Mouse (Mus musculus) forebrain, embryonic 14.5 days (tissue): ENCODE data around the gene Ano10. TPM values are rescaled to one million over a fixed set of nuclear protein-coding genes. Genes with fewer than 3 reads are reported as not detected.

ENCODE experiments used
- ATAC-seq: fragments of 200-750 bp; cut with Nextera tagmentation; 2 replicates; pipeline ENCODE4 v1.8.0; 2017; ENCODE audit warnings: mild to moderate bottlenecking, moderate library complexity
- DNase-seq: peaks from one replicate; pipeline ENCODE4 v3.0.0-alpha.2; 2015; ENCODE audit warnings: low spot score
- H3K27ac ChIP-seq: fragments of 300-500 bp; sonication (generic); 2 replicates; pipeline ENCODE4 v1.5.1; 2014; ENCODE audit warnings: low read depth, mild to moderate bottlenecking, control low read depth, low read length, moderate library complexity
- H3K27me3 ChIP-seq: fragments of 300-500 bp; sonication (generic); replicated peaks from 2 replicates; pipeline ENCODE4 v1.6.1; 2014; ENCODE audit warnings: low read length, control low read depth, mixed read lengths; ENCODE audit not compliant: control insufficient read depth, insufficient read depth
- H3K36me3 ChIP-seq: fragments of 300-500 bp; sonication (generic); 2 replicates; pipeline ENCODE4 v1.6.1; 2014; ENCODE audit warnings: low read length, control low read depth; ENCODE audit not compliant: control insufficient read depth, insufficient read depth
- H3K4me1 ChIP-seq: fragments of 300-500 bp; sonication (generic); 2 replicates; pipeline ENCODE4 v1.6.1; 2014; ENCODE audit warnings: antibody characterized with exemption, low read length, control low read depth; ENCODE audit not compliant: control insufficient read depth, insufficient read depth
- H3K4me2 ChIP-seq: fragments of 300-500 bp; sonication (generic); 2 replicates; pipeline ENCODE4 v1.6.1; 2014; ENCODE audit warnings: mild to moderate bottlenecking, control low read depth, low read length
- H3K4me3 ChIP-seq: fragments of 300-500 bp; sonication (generic); 2 replicates; pipeline ENCODE4 v1.5.1; 2014; ENCODE audit warnings: low read depth, low read length, control low read depth
- H3K9ac ChIP-seq: fragments of 300-500 bp; sonication (generic); 2 replicates; pipeline ENCODE4 v1.6.1; 2014; ENCODE audit warnings: mild to moderate bottlenecking, low read length, control low read depth, moderate library complexity
- H3K9me3 ChIP-seq: fragments of 300-500 bp; sonication (generic); replicated peaks from 2 replicates; pipeline ENCODE4 v1.6.1; 2016; ENCODE audit warnings: low read length, control low read depth, mixed read lengths; ENCODE audit not compliant: control insufficient read depth
- WGBS: fragments of 180-500 bp; shearing (Covaris S2); extraction: QIAGEN DNeasy Blood & Tissue Kit; methylation state at CpG from one replicate; pipeline ENCODE4 v1.1.7; 2014; 5-methylcytosine and 5-hydroxymethylcytosine counted together
- polyA plus RNA-seq: library from polyadenylated mRNA; unstranded; fragments of >200 nt; fragmentation: Nextera tagmentation; extraction: Ambion mirVana; gene quantifications from 2 replicates; pipeline ENCODE4 v1.2.1, GENCODE M21; 2014

Gene Ano10
- polyA plus RNA-seq, 1 experiment from 2014 or later = 45.2 TPM

DNA sequence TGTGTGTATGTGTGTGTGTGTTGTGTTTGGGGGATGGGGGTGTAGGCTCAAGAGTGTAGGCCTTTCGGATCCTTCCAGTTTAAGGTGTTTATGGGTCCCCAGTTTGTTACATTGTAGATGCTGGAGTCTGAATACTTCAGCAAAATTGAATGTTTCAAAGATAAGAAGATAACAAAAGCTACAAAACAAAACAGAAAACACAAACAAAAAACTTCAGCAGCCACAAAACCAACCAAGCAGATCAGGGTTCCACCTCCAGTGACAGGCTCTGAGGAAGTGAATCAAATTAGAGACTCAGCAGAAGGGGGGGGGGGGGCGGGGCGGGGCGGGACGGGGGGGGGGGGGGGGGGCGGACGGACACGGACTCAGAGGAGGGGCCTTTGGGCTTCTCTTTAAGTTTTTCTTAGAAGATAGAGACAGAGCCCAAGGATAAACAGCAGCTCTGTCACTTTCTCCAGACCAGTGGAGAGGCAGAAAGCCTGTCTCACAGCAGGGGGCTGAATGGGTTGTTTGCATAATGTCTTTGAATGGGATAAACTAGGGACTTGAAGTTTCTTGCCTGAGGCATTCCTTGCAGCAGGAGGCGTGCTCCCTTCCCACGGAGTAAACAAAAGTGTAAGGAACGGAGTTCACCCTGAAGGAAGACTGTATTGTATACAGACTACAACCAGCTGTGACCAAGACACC lies 8.9 kb downstream of the Ano10 start:
- Histone ChIP-seq H3K4me2 (no peak overlapping the region), H3K9ac (no peak overlapping the region), H3K4me1 (no peaks in the 10 kb centered on the region; the same call in 1 of the 2 replicates), H3K9me3 (no peaks in the 10 kb centered on the region), H3K36me3 (0 out of 2 replicates have a peak, but pooled peaks cover 3% of the 10 kb centered on the region), H3K27me3 (no peaks in the 10 kb centered on the region), H3K27ac (no peak overlapping the region), H3K4me3 (no peak overlapping the region)
- ATAC-seq = peak; percentile 72
- 8% methylated on average over 5 of the region's 11 CpGs for WGBS
- peak; percentile 79 for DNase-seq

- ATAC-seq (no peak), DNase-seq (no peak)
- Histone ChIP-seq H3K4me1 (no peaks in the 10 kb centered on the region; the same call in 1 of the 2 replicates), H3K36me3 (0 out of 2 replicates have a peak, but pooled peaks cover 3% of the 10 kb centered on the region), H3K27me3 (no peaks in the 10 kb centered on the region), H3K4me2 (no peak overlapping the region), H3K27ac (no peak overlapping the region), H3K4me3 (no peak overlapping the region), H3K9me3 (no peaks in the 10 kb centered on the region), H3K9ac (no peak overlapping the region)
- WGBS = 43% methylated on average over 2 of the region's 2 CpGs
Measured at GRCm38 (mm10) chr9:122284696-122285095, 9.5 kb downstream of the Ano10 start.

GRCm38 (mm10) chr9:122281004-122281403 lies 13.2 kb downstream of the Ano10 start:
- no peak overlapping the region for H3K4me3 ChIP-seq
- no peak for DNase-seq
- H3K27ac ChIP-seq = no peak overlapping the region
- H3K4me2 ChIP-seq = no peak overlapping the region
- ATAC-seq = no peak
- H3K4me1 ChIP-seq = no peaks in the 10 kb centered on the region; the same call in 1 of the 2 replicates
- 93% methylated on average over 4 of the region's 4 CpGs for WGBS
- H3K27me3 ChIP-seq = no peaks in the 10 kb centered on the region
- H3K36me3 ChIP-seq = no peaks in the 10 kb centered on the region
- no peak overlapping the region for H3K9ac ChIP-seq
- no peaks in the 10 kb centered on the region for H3K9me3 ChIP-seq

GRCm38 (mm10) chr9:122276665-122277064 lies 17.6 kb downstream of the Ano10 start:
- WGBS = 94% methylated on average over 2 of the region's 2 CpGs
- ATAC-seq = no peak
- Histone ChIP-seq H3K4me1 (no peaks in the 10 kb centered on the region), H3K36me3 (peaks cover 23% of the 10 kb centered on the region), H3K9me3 (no peaks in the 10 kb centered on the region), H3K4me2 (no peak overlapping the region), H3K9ac (no peak overlapping the region), H3K27me3 (no peaks in the 10 kb centered on the region), H3K4me3 (no peak overlapping the region), H3K27ac (no peak overlapping the region)
- DNase-seq = no peak

GRCm38 (mm10) chr9:122276134-122276533 lies 18.1 kb downstream of the Ano10 start:
- WGBS = 92% methylated on average over 4 of the region's 4 CpGs
- ATAC-seq = no peak

GRCm38 (mm10) chr9:122274346-122274745 lies 19.9 kb downstream of the Ano10 start:
- Histone ChIP-seq H3K27me3 (no peaks in the 10 kb centered on the region), H3K9me3 (no peaks in the 10 kb centered on the region), H3K27ac (no peak overlapping the region), H3K36me3 (peaks cover 31% of the 10 kb centered on the region), H3K4me3 (no peak overlapping the region), H3K4me1 (no peaks in the 10 kb centered on the region), H3K9ac (no peak overlapping the region), H3K4me2 (no peak overlapping the region)
- no peak for ATAC-seq
- WGBS = 88% methylated on average over 4 of the region's 4 CpGs
- DNase-seq = no peak

More at GRCm38 (mm10) chr9:122276134-122276533, 18.1 kb downstream of the Ano10 start:
- Histone ChIP-seq H3K9ac (no peak overlapping the region), H3K4me1 (no peaks in the 10 kb centered on the region), H3K4me2 (no peak overlapping the region), H3K27me3 (no peaks in the 10 kb centered on the region), H3K27ac (no peak overlapping the region), H3K36me3 (peaks cover 28% of the 10 kb centered on the region), H3K9me3 (no peaks in the 10 kb centered on the region), H3K4me3 (no peak overlapping the region)
- no peak for DNase-seq

- Histone ChIP-seq H3K27ac (no peak overlapping the region), H3K9ac (no peak overlapping the region), H3K4me1 (peaks cover 2% of the 10 kb centered on the region; the same call in 1 of the 2 replicates), H3K9me3 (no peaks in the 10 kb centered on the region), H3K4me3 (no peak overlapping the region), H3K4me2 (no peak overlapping the region), H3K36me3 (peaks cover 31% of the 10 kb centered on the region), H3K27me3 (no peaks in the 10 kb centered on the region)
- DNase-seq = no peak
- WGBS = 90% methylated on average over 4 of the region's 4 CpGs
- no peak for ATAC-seq
Measured at GRCm38 (mm10) chr9:122273879-122274278, 20.3 kb downstream of the Ano10 start.

- no peaks in the 10 kb centered on the region for H3K9me3 ChIP-seq
- no peak overlapping the region for H3K4me3 ChIP-seq
- no peak overlapping the region for H3K27ac ChIP-seq
- H3K4me1 ChIP-seq = peaks cover 2% of the 10 kb centered on the region; the same call in 1 of the 2 replicates
- ATAC-seq (no peak), DNase-seq (no peak)
- H3K9ac ChIP-seq = no peak overlapping the region
- H3K4me2 ChIP-seq = no peak overlapping the region
- peaks cover 31% of the 10 kb centered on the region for H3K36me3 ChIP-seq
- no peaks in the 10 kb centered on the region for H3K27me3 ChIP-seq
- WGBS = 81% methylated on average over 4 of the region's 4 CpGs
Measured at GRCm38 (mm10) chr9:122271866-122272265, 22.4 kb downstream of the Ano10 start.

DNA sequence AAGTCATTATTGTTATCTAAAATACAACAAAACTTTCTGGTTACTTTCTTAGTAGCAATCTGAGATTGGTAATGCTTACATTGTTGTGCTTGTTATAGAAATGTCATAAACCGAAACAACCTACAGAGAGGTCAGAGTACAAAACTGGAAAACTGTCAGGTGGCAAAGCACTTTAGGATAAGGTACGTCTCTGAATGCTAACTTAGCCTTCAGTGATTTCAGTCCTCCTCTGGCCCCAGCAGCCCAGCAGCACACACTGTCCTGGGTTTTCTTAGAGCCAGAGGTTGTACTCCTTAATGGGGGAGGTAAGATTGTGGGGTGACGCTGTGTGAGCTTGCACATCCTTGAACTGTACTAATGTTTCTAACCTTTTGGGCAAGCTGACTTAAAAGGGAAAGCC lies 22.9 kb downstream of the Ano10 start:
- ATAC-seq = no peak
- Histone ChIP-seq H3K4me1 (peaks cover 2% of the 10 kb centered on the region; the same call in 1 of the 2 replicates), H3K36me3 (peaks cover 31% of the 10 kb centered on the region), H3K4me2 (no peak overlapping the region), H3K27me3 (no peaks in the 10 kb centered on the region), H3K9me3 (no peaks in the 10 kb centered on the region), H3K9ac (no peak overlapping the region), H3K4me3 (no peak overlapping the region), H3K27ac (no peak overlapping the region)
- DNase-seq = no peak
- WGBS = 97% methylated on average over 3 of the region's 3 CpGs
